Mouse (Mus musculus) urinary bladder, postnatal 10 days (tissue): ENCODE data around the gene Kremen2.
"Not testable (repeated sequence)": the region's sequence is repeated elsewhere in the genome, so short reads cannot be mapped to it uniquely, and the experiment has no call there.

Source experiments
- DNase-seq: peaks from one replicate; pipeline ENCODE4 v3.0.0; 2022; ENCODE audit warnings: low spot score

Gene Kremen2

DNA sequence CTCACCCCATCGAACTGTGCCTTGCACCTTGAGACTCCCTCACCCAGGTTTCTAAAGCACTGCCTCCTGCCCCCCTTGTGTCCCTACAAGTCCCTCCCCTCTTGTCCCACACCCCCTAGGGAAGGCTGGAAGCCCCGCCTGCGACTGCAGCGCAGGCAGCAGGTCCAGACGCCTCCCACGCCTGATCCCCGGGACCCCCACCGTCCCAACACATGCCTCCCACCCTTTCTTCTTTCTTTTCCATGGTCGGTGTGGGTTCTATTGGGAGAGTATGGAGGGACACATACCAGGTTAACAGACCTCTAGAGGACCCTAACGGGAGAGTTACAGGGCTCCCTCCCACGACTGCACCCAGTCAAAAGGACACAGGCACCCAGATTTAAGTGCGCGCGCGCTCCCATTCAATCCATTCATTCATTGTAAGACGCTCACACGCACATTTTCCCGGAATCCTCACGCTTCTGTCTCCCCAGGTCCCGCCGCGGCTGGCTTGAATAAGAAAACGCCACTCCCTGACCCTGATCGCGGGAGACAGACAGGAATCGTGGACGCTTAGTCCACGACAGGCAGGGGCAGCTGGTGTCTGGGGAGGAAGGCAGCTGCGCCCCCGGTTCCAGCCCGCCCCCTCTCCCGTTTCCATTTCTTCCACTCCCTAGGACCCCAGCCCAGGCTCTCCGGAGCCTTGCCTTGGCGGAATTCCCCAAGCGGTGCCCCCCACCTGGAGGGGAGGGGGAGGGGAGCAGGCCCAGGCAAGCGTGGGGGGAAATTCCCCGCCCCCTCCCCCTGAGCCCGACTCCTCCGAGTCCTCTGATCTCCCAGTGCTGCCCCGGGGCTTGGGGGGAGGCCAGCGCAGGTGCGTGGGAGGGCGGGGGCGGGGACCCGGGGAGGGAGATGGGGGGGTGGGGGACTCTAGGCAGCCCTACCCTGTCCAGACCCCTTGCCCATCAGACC, at the start of gene Kremen2:
Gene Kremen2, minus strand, starts transcription at position 533 of the 951 bp plus-strand sequence.
- no peak for DNase-seq

- DNase-seq, result no peak
Measured at GRCm38 (mm10) chr17:23795323-23795722, 49.7 kb upstream of the Kremen2 start.

DNA sequence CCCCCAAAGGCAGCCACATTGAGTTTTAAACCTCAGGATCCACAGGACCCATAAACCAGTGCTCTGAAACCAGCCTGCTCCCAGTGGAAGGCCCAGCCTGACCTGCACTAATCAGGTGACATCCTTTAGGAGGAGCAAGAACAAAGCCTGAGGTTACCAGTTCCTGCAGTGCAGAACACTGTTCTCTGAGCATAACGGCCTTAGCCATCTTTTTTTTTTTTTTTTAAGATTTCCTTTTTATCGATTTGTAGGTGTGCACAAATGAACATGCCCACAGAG, 45.4 kb upstream of the Kremen2 start:
- no peak for DNase-seq

DNA sequence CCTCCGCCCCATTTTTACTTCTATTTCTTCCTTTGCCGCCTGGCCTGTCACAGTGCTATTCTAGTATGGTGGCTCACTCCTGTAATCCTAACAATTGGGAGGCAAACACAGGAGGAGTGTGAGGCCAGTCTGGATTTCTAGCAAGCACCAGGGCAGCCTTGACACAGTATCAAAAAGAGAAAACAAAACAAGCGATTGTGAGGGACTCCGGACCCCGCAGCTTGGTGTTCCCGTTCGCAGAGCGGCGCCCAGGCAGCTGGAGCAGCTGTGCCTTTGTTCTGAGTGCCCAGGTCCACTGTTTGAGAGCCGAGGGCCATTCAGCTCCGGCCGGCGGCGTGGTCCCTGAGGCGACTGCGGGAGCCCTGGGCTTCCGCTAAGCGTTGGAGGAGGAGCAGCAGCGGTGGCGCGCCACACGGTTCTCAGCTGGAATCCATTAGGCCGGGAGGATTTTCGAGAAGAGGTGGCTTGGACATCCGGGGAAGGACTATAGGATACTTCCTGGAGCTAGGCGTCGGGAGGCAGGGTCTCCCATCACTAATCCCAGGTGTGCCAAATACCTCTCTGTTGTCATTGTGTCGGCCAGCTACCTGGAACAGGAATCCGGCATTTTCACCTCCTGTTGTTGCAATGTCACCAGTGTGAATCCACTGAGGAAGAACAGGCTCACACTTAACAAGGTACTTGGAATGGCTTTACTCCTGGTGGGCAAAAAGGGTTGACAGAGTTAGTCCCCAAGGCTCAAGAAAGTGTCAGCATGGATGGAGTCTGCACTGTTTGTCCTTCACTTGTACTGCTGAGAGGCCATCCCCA, 44.8 kb upstream of the Kremen2 start, which contains the start of gene Srrm2:
Gene Srrm2, plus strand, starts transcription at position 264 of the 810 bp plus-strand sequence.
- DNase-seq, result no peak

DNA sequence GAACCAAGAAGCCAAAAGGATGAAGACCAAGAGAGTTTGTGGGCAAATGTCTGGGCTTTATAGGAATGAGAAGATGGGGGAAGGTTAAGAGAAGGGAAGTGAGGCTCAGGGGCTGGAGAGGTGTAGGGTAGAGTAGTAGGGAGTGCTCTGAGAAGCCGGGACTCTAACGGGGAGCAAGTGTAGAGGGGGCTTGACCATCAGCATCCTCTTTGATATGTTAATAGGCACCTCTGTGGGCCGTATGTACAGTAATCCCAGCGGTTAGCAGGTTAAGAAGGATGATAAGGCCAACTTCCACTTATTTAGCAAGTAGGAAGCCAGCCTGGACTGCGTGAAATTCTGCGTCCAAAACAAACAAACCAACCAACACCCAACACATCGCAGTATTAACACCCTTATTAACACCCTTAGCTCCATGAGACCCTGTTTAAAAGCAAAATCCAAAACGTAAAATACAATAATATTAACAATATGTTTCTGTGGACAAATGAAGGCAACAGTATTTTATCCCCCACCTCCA, 44.2 kb upstream of the Kremen2 start:
- no peak for DNase-seq

DNA sequence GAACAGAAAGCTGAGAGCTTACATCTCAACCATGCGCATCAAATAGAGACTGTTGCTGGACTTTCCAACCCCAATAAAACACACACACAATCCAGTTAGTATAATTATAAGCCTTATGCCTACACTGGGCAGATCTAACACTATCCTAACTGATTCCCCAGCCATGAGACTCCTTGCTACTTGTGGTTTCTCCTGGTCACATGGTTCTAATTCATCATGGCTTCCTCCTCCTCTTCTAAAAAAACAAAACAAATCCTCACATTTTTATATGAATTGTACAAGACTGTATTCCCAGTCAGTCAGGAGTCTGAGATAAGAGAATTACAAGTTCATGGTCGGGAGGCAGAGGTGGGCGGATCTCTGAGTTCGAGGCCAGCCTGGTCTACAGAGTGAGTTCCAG, 43.3 kb upstream of the Kremen2 start:
- no peak for DNase-seq

- no peak for DNase-seq
Measured at GRCm38 (mm10) chr17:23786510-23786931, 40.9 kb upstream of the Kremen2 start.

- no peak for DNase-seq
Measured at GRCm38 (mm10) chr17:23785561-23786471, 40.2 kb upstream of the Kremen2 start, which contains the start of gene Flywch2. Gene Flywch2, minus strand, starts transcription at chr17:23786081.

DNA sequence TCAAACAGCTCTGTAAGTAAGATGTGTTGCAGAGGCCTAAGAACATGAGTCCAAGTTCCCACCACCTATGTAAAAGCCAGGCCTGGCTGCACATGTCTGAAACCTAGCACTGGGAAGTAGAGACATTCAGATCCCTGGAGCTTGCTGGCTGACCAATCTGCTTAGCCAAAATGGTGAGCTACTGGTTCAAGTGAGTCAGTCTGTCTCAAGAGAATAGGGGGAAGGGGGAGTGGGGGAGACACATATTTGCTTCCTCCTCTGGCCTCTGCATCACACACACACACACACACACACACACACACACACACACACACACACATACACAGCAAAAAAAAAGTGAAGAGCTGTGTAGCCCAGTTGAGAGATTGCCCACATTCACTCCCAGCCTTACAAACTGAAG, 37.7 kb upstream of the Kremen2 start:
- DNase-seq, result no peak

DNA sequence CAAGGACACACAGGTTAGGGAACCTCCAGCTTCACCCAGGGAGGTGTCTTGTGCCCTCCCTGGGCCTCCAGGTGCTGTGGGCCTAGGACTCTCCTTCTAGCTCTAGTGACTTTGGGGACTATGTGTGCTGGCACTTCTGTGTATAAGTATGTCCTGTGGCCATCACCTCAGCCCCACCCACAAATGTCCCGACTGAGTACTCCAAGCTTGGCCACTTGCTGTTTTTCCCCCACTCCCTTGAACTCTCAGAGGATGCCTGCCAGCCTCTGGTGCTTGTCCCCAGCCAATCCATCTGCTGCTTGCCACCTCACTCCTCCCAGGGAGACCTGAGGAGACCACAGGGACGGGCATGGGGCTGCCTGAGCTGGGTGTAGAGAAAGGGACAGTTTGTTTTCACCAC, 32.8 kb upstream of the Kremen2 start:
- DNase-seq, result no peak

DNA sequence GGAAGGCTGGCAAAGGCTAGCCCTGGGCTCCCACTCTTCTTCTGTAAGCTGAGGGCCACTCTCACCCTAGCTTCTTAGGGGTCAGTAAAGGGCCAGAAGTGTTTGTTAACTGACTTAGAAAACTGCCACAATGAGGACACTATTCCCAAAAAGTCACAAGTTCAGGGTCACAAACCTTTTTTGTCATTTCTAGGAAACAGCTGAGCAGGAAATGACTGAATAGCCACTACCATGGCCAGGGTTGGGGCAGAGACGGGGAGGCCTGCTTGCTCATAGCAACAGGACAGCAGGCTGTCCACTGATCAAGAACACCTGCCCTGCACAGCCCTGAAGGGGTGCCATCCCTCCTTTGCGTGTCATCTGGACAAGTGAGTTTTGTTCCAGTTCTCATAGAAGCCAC, 31.5 kb upstream of the Kremen2 start:
- no peak for DNase-seq

GRCm38 (mm10) chr17:23776216-23776615, 30.6 kb upstream of the Kremen2 start:
- DNase-seq, result no peak

DNA sequence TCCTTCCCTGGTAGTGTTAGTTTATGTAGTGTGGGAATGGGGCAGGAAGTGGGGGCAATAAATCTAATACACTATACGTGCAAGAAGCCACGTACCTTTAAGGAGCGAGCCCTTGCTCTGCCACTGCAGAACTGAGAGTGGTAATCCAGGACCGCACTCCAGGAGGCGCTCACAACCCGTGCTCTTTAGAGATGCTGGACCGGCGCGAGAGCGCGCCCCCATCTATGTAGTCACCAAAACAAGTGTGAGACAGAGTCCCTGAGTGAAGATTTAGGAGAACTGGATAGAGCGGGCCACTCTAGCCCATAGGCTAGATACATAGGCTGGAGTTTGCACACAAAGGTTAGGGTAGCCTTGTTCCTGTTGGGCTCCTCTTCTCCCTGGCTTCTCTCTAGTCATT, 28.5 kb upstream of the Kremen2 start:
- DNase-seq, result no peak

DNA sequence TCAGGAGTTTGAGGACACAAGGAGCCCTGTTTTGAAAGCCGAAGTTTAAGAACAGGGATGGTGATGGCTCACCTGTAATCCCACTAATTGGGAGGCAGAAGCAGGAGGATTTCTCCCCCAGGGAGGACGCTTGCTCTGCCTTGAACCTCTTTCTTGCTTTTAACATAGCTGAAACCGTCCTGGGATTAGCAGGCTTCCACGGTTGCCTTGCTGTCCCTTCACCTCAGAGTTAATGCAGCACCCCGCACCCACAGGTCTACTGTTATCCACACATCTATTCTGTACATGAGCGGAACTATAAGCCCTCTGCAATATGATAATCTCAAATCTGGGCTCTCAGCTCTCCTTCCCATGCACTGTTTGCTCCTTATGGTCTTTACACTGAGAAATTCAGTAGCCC, 28.0 kb upstream of the Kremen2 start:
- no peak for DNase-seq

GRCm38 (mm10) chr17:23772219-23772556, 26.6 kb upstream of the Kremen2 start:
- DNase-seq, result not testable (repeated sequence)

DNA sequence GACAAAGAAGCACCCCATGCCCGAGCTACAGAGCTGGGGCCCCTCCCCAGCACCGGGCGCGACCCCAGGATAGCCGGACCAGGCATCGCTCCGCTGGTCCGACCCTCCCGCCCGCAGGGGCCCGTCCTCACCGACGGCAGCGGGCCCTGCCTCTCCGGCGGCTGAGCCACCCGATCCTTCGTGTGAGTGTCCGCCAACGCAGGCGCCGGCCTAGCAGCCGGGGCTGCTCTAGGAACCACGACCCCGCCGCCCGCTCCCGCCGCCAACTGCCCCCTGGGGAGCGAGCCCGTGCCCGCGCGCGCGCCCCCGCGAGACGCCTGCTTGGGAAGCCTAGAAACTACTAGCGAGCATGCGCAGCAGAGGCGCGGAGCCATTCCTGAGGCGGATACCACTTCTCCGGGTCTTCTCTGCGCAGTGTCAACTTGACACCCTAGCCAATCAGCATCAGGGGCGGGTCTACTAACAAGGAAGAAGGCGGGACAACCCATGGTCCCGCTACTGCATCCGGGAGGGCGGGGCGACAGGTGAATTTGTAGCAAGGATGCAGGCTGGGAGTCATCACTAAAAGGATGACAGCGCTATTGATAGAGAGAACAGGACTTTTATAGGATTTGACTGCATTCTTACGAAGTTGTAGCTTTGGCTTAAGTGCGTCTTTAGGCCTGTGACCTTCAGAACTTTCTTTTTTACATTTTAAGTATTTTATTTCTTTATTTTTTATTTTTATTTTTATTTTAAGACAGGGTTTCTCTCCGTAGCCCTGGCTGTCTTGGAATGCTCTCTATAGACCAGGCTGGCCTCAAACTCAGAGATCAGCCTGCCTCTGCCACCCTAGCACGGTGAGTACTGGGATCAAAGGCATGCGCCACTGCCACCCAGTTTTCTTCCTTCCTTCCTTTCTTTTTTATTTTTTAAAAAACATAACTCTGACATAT, 25.9 kb upstream of the Kremen2 start, which contains the start of gene Flywch1:
Gene Flywch1, minus strand, starts transcription at position 319 of the 935 bp plus-strand sequence.
- DNase-seq, result peak; percentile 81

DNA sequence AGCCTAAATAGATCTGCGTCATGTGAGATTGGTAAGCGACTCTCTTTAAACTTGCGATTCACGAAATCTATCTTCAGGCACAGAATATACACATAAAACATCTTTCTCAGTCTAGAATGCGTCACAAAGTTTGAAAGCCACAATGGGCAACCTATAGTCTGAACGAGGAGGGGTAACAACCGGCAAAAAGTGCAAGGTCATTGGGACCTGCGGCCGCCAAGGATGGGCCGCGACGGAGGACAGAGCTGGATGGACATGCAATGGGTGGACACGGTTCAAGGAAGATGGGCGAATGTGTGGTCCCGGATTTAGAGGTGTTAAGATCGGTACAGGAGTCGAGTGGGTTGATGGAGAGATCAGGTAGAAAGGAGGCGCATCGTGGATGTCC, 25.3 kb upstream of the Kremen2 start:
- DNase-seq, result no peak

- no peak for DNase-seq
Measured at GRCm38 (mm10) chr17:23770493-23770892, 24.9 kb upstream of the Kremen2 start.

- DNase-seq, result no peak
Measured at GRCm38 (mm10) chr17:23762976-23763375, 17.3 kb upstream of the Kremen2 start.

DNA sequence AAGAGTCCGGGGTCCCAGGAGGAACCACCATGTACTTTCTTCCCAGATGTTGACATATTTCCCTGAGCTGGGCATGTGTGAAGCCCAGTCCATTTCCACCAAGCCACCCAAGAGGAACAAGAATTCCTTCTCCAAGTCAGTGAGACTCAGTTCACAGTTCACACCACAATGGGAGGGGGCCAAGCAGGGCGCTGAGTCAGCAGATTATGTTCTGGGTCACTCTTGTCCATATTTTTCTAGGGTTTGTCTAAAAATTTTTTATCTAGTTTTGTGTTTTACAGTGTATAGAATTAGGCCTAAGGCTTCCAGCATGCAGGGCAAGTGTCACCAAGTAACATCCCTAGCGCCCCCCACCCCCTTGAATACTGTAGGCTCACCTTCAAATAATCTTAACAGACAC, 15.5 kb upstream of the Kremen2 start:
- no peak for DNase-seq

- no peak for DNase-seq
Measured at GRCm38 (mm10) chr17:23760231-23760630, 14.6 kb upstream of the Kremen2 start.
